Mouse (Mus musculus) neutrophil, adult 5-6 weeks (primary cell): ENCODE results near the gene Lyrm9. TPM values are rescaled to one million over a fixed set of nuclear protein-coding genes. Genes with fewer than 3 reads are reported as not detected.
A peak's percentile ranks its signal among the peaks of the same experiment; 100 is the strongest.

Experiments used
- ATAC-seq: fragments of 151-379, 151-347 bp; 2 replicates; pipeline ENCODE4 v1.8.0; 2017; ENCODE audit warnings: mild to moderate bottlenecking, moderate TSS enrichment; ENCODE audit not compliant: insufficient number of reproducible peaks, poor library complexity, low FRiP score, severe bottlenecking; ENCODE audit errors: extremely low read depth
- total RNA-seq: library from RNA; stranded (forward); fragments of 200-1000 nt; gene quantifications from 2 replicates; pipeline ENCODE4 v1.2.3, GENCODE M21; 2017

The Lyrm9 gene
- 4.8 and 8.2 TPM in 2 replicates for total RNA-seq

- ATAC-seq = peak; percentile 80
Observed at GRCm38 (mm10) chr11:78826442-78827013, at the start of gene Lyrm9. Gene Lyrm9, plus strand, starts transcription at chr11:78826584.

- ATAC-seq = no peak
Observed at GRCm38 (mm10) chr11:78777851-78778680, 48.3 kb upstream of the Lyrm9 start.

GRCm38 (mm10) chr11:78780002-78780401 lies 46.4 kb upstream of the Lyrm9 start:
- 0 out of 2 replicates have a peak, but pooled peaks have one; percentile 9 for ATAC-seq

- ATAC-seq = no peak
Observed at GRCm38 (mm10) chr11:78780571-78780970, 45.8 kb upstream of the Lyrm9 start.

GRCm38 (mm10) chr11:78782326-78782725 lies 44.1 kb upstream of the Lyrm9 start:
- ATAC-seq = no peak

GRCm38 (mm10) chr11:78782791-78783347 lies 43.5 kb upstream of the Lyrm9 start:
- no peak for ATAC-seq

GRCm38 (mm10) chr11:78786013-78786431 lies 40.4 kb upstream of the Lyrm9 start:
- no peak for ATAC-seq

GRCm38 (mm10) chr11:78789370-78790060 lies 36.9 kb upstream of the Lyrm9 start:
- ATAC-seq = no peak

GRCm38 (mm10) chr11:78791582-78791981 lies 34.8 kb upstream of the Lyrm9 start:
- no peak for ATAC-seq

- no peak for ATAC-seq
Observed at GRCm38 (mm10) chr11:78792055-78792454, 34.3 kb upstream of the Lyrm9 start.

GRCm38 (mm10) chr11:78792465-78792864 lies 33.9 kb upstream of the Lyrm9 start:
- ATAC-seq = peak; percentile 67

- no peak for ATAC-seq
Observed at GRCm38 (mm10) chr11:78793116-78793515, 33.3 kb upstream of the Lyrm9 start.

GRCm38 (mm10) chr11:78796072-78796729 lies 30.2 kb upstream of the Lyrm9 start:
- ATAC-seq = no peak

- ATAC-seq = no peak
Observed at GRCm38 (mm10) chr11:78801094-78801493, 25.3 kb upstream of the Lyrm9 start.

- ATAC-seq = no peak
Observed at GRCm38 (mm10) chr11:78803587-78804316, 22.6 kb upstream of the Lyrm9 start.

GRCm38 (mm10) chr11:78804551-78804950 lies 21.8 kb upstream of the Lyrm9 start:
- ATAC-seq = no peak

GRCm38 (mm10) chr11:78805198-78805597 lies 21.2 kb upstream of the Lyrm9 start:
- ATAC-seq = no peak

- ATAC-seq = no peak
Observed at GRCm38 (mm10) chr11:78805691-78806137, 20.7 kb upstream of the Lyrm9 start.
